Mouse (Mus musculus) CH12.LX (cell line): Measurements from ENCODE around the gene Tmem38b. TPM values are rescaled to one million over a fixed set of nuclear protein-coding genes. Genes with fewer than 3 reads are reported as not detected.

Experiments
- DNase-seq: peaks from one replicate; pipeline ENCODE4 v3.0.0-alpha.2; 2013; ENCODE audit errors: extremely low read depth
- H3K27ac ChIP-seq: 2 replicates; pipeline ENCODE4 v1.5.1; 2012; ENCODE audit warnings: low read depth, mild to moderate bottlenecking, control low read depth, moderate library complexity; ENCODE audit not compliant: insufficient read depth
- H3K27me3 ChIP-seq: replicated peaks from 2 replicates; pipeline ENCODE3; 2012; ENCODE audit warnings: inconsistent platforms
- H3K36me3 ChIP-seq, 2 experiments: replicated peaks in 1 of 2; 2 replicates each; pipeline versions ENCODE3 to v1.6.1; 2012; ENCODE audit warnings: inconsistent platforms in 1 of 2, low read length in 1 of 2, mild to moderate bottlenecking in 1 of 2, mixed read lengths in 1 of 2, moderate library complexity in 1 of 2; ENCODE audit not compliant: control insufficient read depth in 1 of 2, insufficient read depth in 1 of 2
- H3K4me1 ChIP-seq, 2 experiments: 2 replicates each; pipeline ENCODE4 v1.6.1; 2012; ENCODE audit warnings: inconsistent platforms in 1 of 2, moderate library complexity in 1 of 2; ENCODE audit not compliant: insufficient read depth in 2 of 2, control insufficient read depth in 1 of 2
- H3K4me2 ChIP-seq: 2 replicates; pipeline ENCODE4 v1.6.1; 2012; ENCODE audit warnings: low read depth, mild to moderate bottlenecking, control low read depth; ENCODE audit not compliant: poor library complexity, insufficient read depth, severe bottlenecking
- H3K4me3 ChIP-seq, 3 experiments: fragments of 150-350 bp in 1 of 3; sonication (generic) in 1 of 3; replicated peaks in 1 of 3; 2 replicates each; pipeline versions ENCODE3 to v1.5.1; 2011 to 2012; ENCODE audit warnings: low read depth in 2 of 3, low read length in 2 of 3, mild to moderate bottlenecking in 2 of 3, moderate library complexity in 2 of 3, control low read depth in 1 of 3, improper control_type of control experiment in 1 of 3, inconsistent platforms in 1 of 3, mixed read lengths in 1 of 3; ENCODE audit not compliant: poor library complexity in 1 of 3
- H3K79me2 ChIP-seq: replicated peaks from 2 replicates; pipeline ENCODE4 v1.6.1; 2012; ENCODE audit warnings: mild to moderate bottlenecking, moderate library complexity; ENCODE audit not compliant: control insufficient read depth, poor library complexity, insufficient read depth, severe bottlenecking; ENCODE audit errors: extremely low read depth
- H3K9ac ChIP-seq: 2 replicates; pipeline ENCODE4 v1.6.1; 2012; ENCODE audit warnings: low read depth, mild to moderate bottlenecking, control low read depth, moderate library complexity; ENCODE audit not compliant: insufficient read depth
- H3K9me3 ChIP-seq: replicated peaks from 2 replicates; pipeline ENCODE3; 2012; ENCODE audit warnings: low read length, inconsistent platforms, mixed read lengths
- CHD1 ChIP-seq: IDR thresholded peaks from 2 replicates; pipeline ENCODE4 v1.6.1; 2012; ENCODE audit warnings: low read depth, low read length, improper control_type of control experiment, inconsistent platforms
- CHD2 ChIP-seq: IDR thresholded peaks from 2 replicates; pipeline ENCODE4 v1.6.1; 2011; ENCODE audit warnings: low read length, improper control_type of control experiment
- E2F4 ChIP-seq: IDR thresholded peaks from 2 replicates; pipeline ENCODE4 v1.6.1; 2011; ENCODE audit warnings: low read depth, low read length, improper control_type of control experiment; ENCODE audit not compliant: insufficient replicate concordance
- ELF1 ChIP-seq: IDR thresholded peaks from 2 replicates; pipeline ENCODE4 v1.6.1; 2014; ENCODE audit warnings: low read depth, mild to moderate bottlenecking, inconsistent platforms, low read length, improper control_type of control experiment
- EP300 ChIP-seq: IDR thresholded peaks from 2 replicates; pipeline ENCODE4 v1.6.1; 2011; ENCODE audit warnings: low read length, improper control_type of control experiment
- ETS1 ChIP-seq: conservative IDR thresholded peaks from 2 replicates; pipeline ENCODE4 v1.6.1; 2012; ENCODE audit warnings: low read depth, mild to moderate bottlenecking, inconsistent platforms, low read length, improper control_type of control experiment, moderate library complexity
- GABPA ChIP-seq: IDR thresholded peaks from 2 replicates; pipeline ENCODE4 v1.6.1; 2012; ENCODE audit warnings: low read depth, low read length, improper control_type of control experiment, inconsistent platforms; ENCODE audit not compliant: insufficient replicate concordance
- HCFC1 ChIP-seq: IDR thresholded peaks from 2 replicates; pipeline ENCODE4 v1.6.1; 2012; ENCODE audit warnings: low read depth, mild to moderate bottlenecking, inconsistent platforms, low read length, improper control_type of control experiment
- IRF4 ChIP-seq: IDR thresholded peaks from 2 replicates; pipeline ENCODE4 v1.6.1; 2014; ENCODE audit warnings: low read depth, mild to moderate bottlenecking, inconsistent platforms, low read length, improper control_type of control experiment
- JUN ChIP-seq: IDR thresholded peaks from 2 replicates; pipeline ENCODE4 v1.6.1; 2011; ENCODE audit warnings: low read depth, mild to moderate bottlenecking, low read length, improper control_type of control experiment, moderate library complexity; ENCODE audit not compliant: insufficient read depth
- JUND ChIP-seq: conservative IDR thresholded peaks from 2 replicates; pipeline ENCODE4 v1.6.1; 2011; ENCODE audit warnings: low read depth, low read length, improper control_type of control experiment
- MAFK ChIP-seq: IDR thresholded peaks from 2 replicates; pipeline ENCODE4 v1.6.1; 2011; ENCODE audit warnings: low read length, improper control_type of control experiment; ENCODE audit not compliant: insufficient replicate concordance
- MAX ChIP-seq: IDR thresholded peaks from 2 replicates; pipeline ENCODE4 v1.6.1; 2011; ENCODE audit warnings: low read length, improper control_type of control experiment
- MEF2A ChIP-seq: IDR thresholded peaks from 2 replicates; pipeline ENCODE4 v1.6.1; 2014; ENCODE audit warnings: low read depth, mild to moderate bottlenecking, inconsistent platforms, low read length, improper control_type of control experiment, borderline replicate concordance
- MXI1 ChIP-seq: IDR thresholded peaks from 2 replicates; pipeline ENCODE4 v1.6.1; 2011; ENCODE audit warnings: mild to moderate bottlenecking, low read depth, low read length, improper control_type of control experiment
- MYC ChIP-seq: IDR thresholded peaks from 2 replicates; pipeline ENCODE4 v1.6.1; 2011; ENCODE audit warnings: low read depth, mild to moderate bottlenecking, improper control_type of control experiment, low read length
- NELFE ChIP-seq: IDR thresholded peaks from 2 replicates; pipeline ENCODE4 v1.6.1; 2011; ENCODE audit warnings: low read depth, low read length, improper control_type of control experiment
- PAX5 ChIP-seq: IDR thresholded peaks from 2 replicates; pipeline ENCODE4 v1.6.1; 2012; ENCODE audit warnings: low read length, inconsistent platforms, mixed read lengths
- POLR2AphosphoS2 ChIP-seq: IDR thresholded peaks from 2 replicates; pipeline ENCODE4 v1.6.1; 2011; ENCODE audit warnings: low read depth, low read length, improper control_type of control experiment
- RAD21 ChIP-seq: IDR thresholded peaks from 2 replicates; pipeline ENCODE4 v1.6.1; 2011; ENCODE audit warnings: low read depth, mild to moderate bottlenecking, low read length, improper control_type of control experiment, moderate library complexity
- SIN3A ChIP-seq: IDR thresholded peaks from 2 replicates; pipeline ENCODE4 v1.6.1; 2012; ENCODE audit warnings: low read length, improper control_type of control experiment, inconsistent platforms
- SMC3 ChIP-seq: IDR thresholded peaks from 2 replicates; pipeline ENCODE4 v1.6.1; 2011; ENCODE audit warnings: low read depth, low read length, improper control_type of control experiment
- TBP ChIP-seq: conservative IDR thresholded peaks from 2 replicates; pipeline ENCODE4 v1.6.1; 2011; ENCODE audit warnings: low read depth, low read length, improper control_type of control experiment
- UBTF ChIP-seq: IDR thresholded peaks from 2 replicates; pipeline ENCODE4 v1.6.1; 2012; ENCODE audit warnings: low read depth, mild to moderate bottlenecking, inconsistent platforms, low read length, improper control_type of control experiment, moderate library complexity
- USF1 ChIP-seq: IDR thresholded peaks from 2 replicates; pipeline ENCODE4 v1.6.1; 2014; ENCODE audit warnings: low read depth, mild to moderate bottlenecking, inconsistent platforms, low read length, improper control_type of control experiment
- USF2 ChIP-seq: conservative IDR thresholded peaks from 2 replicates; pipeline ENCODE4 v1.6.1; 2011; ENCODE audit warnings: low read depth, low read length, improper control_type of control experiment
- ZC3H11A ChIP-seq: IDR thresholded peaks from 2 replicates; pipeline ENCODE4 v1.6.1; 2012; ENCODE audit warnings: low read depth, mild to moderate bottlenecking, inconsistent platforms, low read length, improper control_type of control experiment
- ZKSCAN1 ChIP-seq: IDR thresholded peaks from 2 replicates; pipeline ENCODE4 v1.6.1; 2012; ENCODE audit warnings: low read depth, inconsistent platforms, low read length, improper control_type of control experiment, borderline replicate concordance
- ZNF384 ChIP-seq: IDR thresholded peaks from 2 replicates; pipeline ENCODE4 v1.6.1; 2012; ENCODE audit warnings: low read depth, low read length, improper control_type of control experiment, inconsistent platforms
- dilution Hi-C: fragments of 300-500 bp; cut with MboI; formaldehyde crosslinking; loops from 2 replicates; pipeline ENCODE4 v1.14.3; 2020; ENCODE audit warnings: low sequenced_read_pairs; ENCODE audit not compliant: extremely low pct_unique_long_range_greater_than_20kb, extremely low pct_ligation_motif_present
- in situ Hi-C: fragments of 300-500 bp; cut with MboI; formaldehyde crosslinking; loops from 3 replicates; pipeline ENCODE4 v1.14.3; 2019; ENCODE audit warnings: low sequenced_read_pairs, low pct_ligation_motif_present, low pct_unique_long_range_greater_than_20kb, mixed read lengths
- polyA plus RNA-seq: library from polyadenylated mRNA; unstranded; fragments of >175 nt; gene quantifications from 2 replicates; pipeline ENCODE4 v1.2.1, GENCODE M21; 2012; ENCODE audit warnings: low read depth; ENCODE audit not compliant: insufficient read length
- total RNA-seq, 2 experiments: library from RNA; depleted of rRNA; stranded (reverse); fragments of 300-350 nt in 1 of 2; fragments of >200 nt in 1 of 2; gene quantifications; 2 replicates each; pipeline ENCODE4 v1.2.3; 2012 to 2014

Gene Tmem38b
- total and polyA plus RNA-seq, 3 experiments = 5.9 to 10.8 (median 10.5) TPM

DNA sequence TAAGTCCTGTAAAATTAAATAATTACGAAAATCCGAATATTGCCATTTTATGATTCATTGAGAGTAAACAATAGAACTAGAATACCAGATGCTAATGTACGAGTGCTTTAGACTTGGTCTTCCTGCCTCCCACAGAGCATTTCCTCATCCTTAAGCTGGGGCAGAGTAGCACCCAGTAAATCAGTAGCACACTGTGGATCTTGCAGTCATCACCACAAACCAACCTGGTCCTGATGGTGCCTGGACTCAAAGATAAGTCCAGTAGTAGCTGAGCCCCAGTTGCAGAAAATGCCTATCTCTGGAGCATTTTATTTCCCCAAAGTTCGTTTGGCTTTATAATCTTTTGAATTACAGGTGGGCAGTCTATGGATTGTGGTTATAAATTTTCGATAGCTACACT, 39.0 kb upstream of the Tmem38b start:
- H3K9me3 ChIP-seq = no peaks in the 10 kb centered on the region
- H3K9ac ChIP-seq = no peak overlapping the region
- in situ Hi-C loops (no loop called here), dilution Hi-C loops (no loop called here)
- peaks cover 5 to 29% of the 10 kb centered on the region in 2 experiments; a peak in 3 of 4 replicates for H3K4me1 ChIP-seq
- TF ChIP-seq HCFC1 (no peak), JUND (no peak), CHD2 (no peak), MXI1 (no peak), GABPA (no peak), EP300 (no peak), ZKSCAN1 (no peak), MAFK (no peak), MEF2A (no peak), RAD21 (no peak), MAX (no peak), E2F4 (no peak), PAX5 (no peak), IRF4 (no peak), POLR2AphosphoS2 (no peak), USF1 (no peak), ETS1 (no peak), MYC (no peak), SMC3 (no peak)
- H3K4me3 ChIP-seq = no peak overlapping the region
- no peaks in the 10 kb centered on the region for H3K79me2 ChIP-seq
- H3K4me2 ChIP-seq = no peak overlapping the region
- H3K27me3 ChIP-seq = no peaks in the 10 kb centered on the region
- no peaks in the 10 kb centered on the region for H3K36me3 ChIP-seq
- DNase-seq = no peak
- H3K27ac ChIP-seq = no peak overlapping the region

DNA sequence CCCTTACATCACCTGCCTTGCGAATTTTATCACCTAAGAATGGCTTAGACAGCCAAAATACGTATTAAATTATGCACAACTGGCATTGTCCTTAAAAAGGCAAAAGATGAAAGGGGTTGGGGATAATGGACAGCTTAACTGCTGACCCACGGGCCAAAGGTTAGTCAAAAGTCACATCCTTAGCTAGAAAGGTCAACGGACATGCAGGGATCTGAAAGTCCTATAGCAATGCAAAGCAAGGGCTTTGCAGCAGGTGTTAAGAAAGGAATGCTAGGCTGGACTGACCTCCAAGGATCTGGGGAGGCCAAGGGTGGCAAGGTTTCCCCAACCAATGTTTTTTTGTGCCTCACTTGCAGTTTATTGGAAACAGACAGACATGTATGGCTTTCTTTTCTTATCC, 36.5 kb upstream of the Tmem38b start:
- no peak overlapping the region for H3K4me2 ChIP-seq
- peaks cover 5 to 34% of the 10 kb centered on the region in 2 experiments; a peak in 3 of 4 replicates for H3K4me1 ChIP-seq
- TF ChIP-seq MAFK (no peak), MAX (no peak), MXI1 (no peak), MYC (no peak), EP300 (no peak), JUN (no peak), ZC3H11A (no peak), NELFE (no peak), UBTF (no peak), SMC3 (no peak), E2F4 (no peak), ZKSCAN1 (no peak), GABPA (no peak), USF1 (no peak), CHD1 (no peak), TBP (no peak), SIN3A (no peak), ELF1 (no peak), USF2 (no peak), ZNF384 (no peak)
- TF ChIP-seq, all 38 proteins: peak for 0
- Histone ChIP-seq H3K27me3 (no peaks in the 10 kb centered on the region), H3K4me3 (no peak overlapping the region), H3K36me3 (no peaks in the 10 kb centered on the region), H3K9me3 (no peaks in the 10 kb centered on the region), H3K27ac (no peak overlapping the region), H3K9ac (no peak overlapping the region), H3K79me2 (no peaks in the 10 kb centered on the region)
- DNase-seq = no peak
- dilution Hi-C loops (no loop called here), in situ Hi-C loops (no loop called here)
